Mouse (Mus musculus): ENCODE data around the gene Togaram2. TPM values are rescaled to one million over a fixed set of nuclear protein-coding genes. Genes with fewer than 3 reads are reported as not detected.

Togaram2 gene
- polyA plus RNA-seq, 2 experiments = 0.02 TPM; not detected in 1

GRCm38 (mm10) chr17:71705113-71705512 is 32.1 kb downstream of the Togaram2 start:
- Histone ChIP-seq H3K27ac (no peak overlapping the region), H3K4me2 (ENCODE audit: low read depth) (no peak overlapping the region), H3K36me3 (replicated peaks; ENCODE audit: control insufficient read depth, insufficient read depth, low read depth) (no peaks in the 10 kb centered on the region), H3K4me1 (replicated peaks; ENCODE audit: control insufficient read depth in 2 of 2, insufficient read depth in 2 of 2, low read length in 1 of 2) (no peaks in the 10 kb centered on the region), H3K9ac (replicated peaks) (no peak overlapping the region), H3K4me3 (ENCODE audit: insufficient read depth in 1 of 2, low read depth in 2 of 2, low read length in 2 of 2) (no peak overlapping the region), H3K9me3 (ENCODE audit: control insufficient read depth, low read length) (no peaks in the 10 kb centered on the region), H3K27me3 (ENCODE audit: control insufficient read depth, insufficient read depth, low read length) (no peaks in the 10 kb centered on the region)
- ATAC-seq (ENCODE audit: insufficient read depth) (no peak), DNase-seq (ENCODE audit: low read depth in 3 of 3, low spot score in 3 of 3) (no peak)
- TF ChIP-seq CTCF (IDR thresholded peaks at IDR 0.05; ENCODE audit: low read depth) (no peak), EP300 (IDR thresholded peaks at IDR 0.05; ENCODE audit: low read depth) (no peak)
- WGBS (ENCODE audit: insufficient replicate concordance) = 26% methylated on average over 1 of the region's 1 CpGs

- H3K4me1 ChIP-seq (replicated peaks; ENCODE audit: control insufficient read depth in 2 of 2, insufficient read depth in 2 of 2, low read length in 1 of 2) = no peaks in the 10 kb centered on the region
- ATAC-seq (ENCODE audit: insufficient read depth) = no peak
- no peak overlapping the region for H3K9ac ChIP-seq (replicated peaks)
- no peak overlapping the region for H3K4me2 ChIP-seq (ENCODE audit: low read depth)
- DNase-seq (ENCODE audit: low read depth in 3 of 3, low spot score in 3 of 3) = no peak
- WGBS (ENCODE audit: insufficient replicate concordance) = 63% methylated on average over 14 of the region's 14 CpGs
- no peaks in the 10 kb centered on the region for H3K27me3 ChIP-seq (ENCODE audit: control insufficient read depth, insufficient read depth, low read length)
- H3K27ac ChIP-seq = no peak overlapping the region
- H3K36me3 ChIP-seq (replicated peaks; ENCODE audit: control insufficient read depth, insufficient read depth, low read depth) = no peaks in the 10 kb centered on the region
- no peaks in the 10 kb centered on the region for H3K9me3 ChIP-seq (ENCODE audit: control insufficient read depth, low read length)
- no peak for TF ChIP-seq EP300 (IDR thresholded peaks at IDR 0.05; ENCODE audit: low read depth)
- TF ChIP-seq CTCF (IDR thresholded peaks at IDR 0.05; ENCODE audit: low read depth) = no peak
- no peak overlapping the region for H3K4me3 ChIP-seq (ENCODE audit: insufficient read depth in 1 of 2, low read depth in 2 of 2, low read length in 2 of 2)
These were observed 32.8 kb downstream of the Togaram2 start for GRCm38 (mm10) chr17:71705550-71706480.

GRCm38 (mm10) chr17:71707715-71708114 is 34.7 kb downstream of the Togaram2 start:
- Histone ChIP-seq H3K9ac (replicated peaks) (no peak overlapping the region), H3K4me2 (ENCODE audit: low read depth) (no peak overlapping the region), H3K4me3 (ENCODE audit: insufficient read depth in 1 of 2, low read depth in 2 of 2, low read length in 2 of 2) (no peak overlapping the region), H3K9me3 (ENCODE audit: control insufficient read depth, low read length) (no peaks in the 10 kb centered on the region), H3K27me3 (ENCODE audit: control insufficient read depth, insufficient read depth, low read length) (no peaks in the 10 kb centered on the region), H3K4me1 (replicated peaks; ENCODE audit: control insufficient read depth in 2 of 2, insufficient read depth in 2 of 2, low read length in 1 of 2) (no peaks in the 10 kb centered on the region), H3K36me3 (replicated peaks; ENCODE audit: control insufficient read depth, insufficient read depth, low read depth) (no peaks in the 10 kb centered on the region), H3K27ac (no peak overlapping the region)
- DNase-seq (ENCODE audit: low read depth in 3 of 3, low spot score in 3 of 3) (no peak), ATAC-seq (ENCODE audit: insufficient read depth) (no peak)
- 52% methylated on average over 4 of the region's 4 CpGs for WGBS (ENCODE audit: insufficient replicate concordance)
- TF ChIP-seq CTCF (IDR thresholded peaks at IDR 0.05; ENCODE audit: low read depth) (no peak), EP300 (IDR thresholded peaks at IDR 0.05; ENCODE audit: low read depth) (no peak)

GRCm38 (mm10) chr17:71712279-71712678 is 39.2 kb downstream of the Togaram2 start:
- Histone ChIP-seq H3K4me1 (replicated peaks; ENCODE audit: control insufficient read depth in 2 of 2, insufficient read depth in 2 of 2, low read length in 1 of 2) (no peaks in the 10 kb centered on the region), H3K27ac (no peak overlapping the region), H3K9ac (replicated peaks) (no peak overlapping the region), H3K4me2 (ENCODE audit: low read depth) (no peak overlapping the region), H3K4me3 (ENCODE audit: insufficient read depth in 1 of 2, low read depth in 2 of 2, low read length in 2 of 2) (no peak overlapping the region), H3K36me3 (replicated peaks; ENCODE audit: control insufficient read depth, insufficient read depth, low read depth) (no peaks in the 10 kb centered on the region), H3K27me3 (ENCODE audit: control insufficient read depth, insufficient read depth, low read length) (no peaks in the 10 kb centered on the region), H3K9me3 (ENCODE audit: control insufficient read depth, low read length) (no peaks in the 10 kb centered on the region)
- DNase-seq (ENCODE audit: low read depth in 3 of 3, low spot score in 3 of 3) (no peak), ATAC-seq (ENCODE audit: insufficient read depth) (no peak)
- 57% methylated on average over 6 of the region's 6 CpGs for WGBS (ENCODE audit: insufficient replicate concordance)
- no peak for TF ChIP-seq EP300 (IDR thresholded peaks at IDR 0.05; ENCODE audit: low read depth)
- no peak for TF ChIP-seq CTCF (IDR thresholded peaks at IDR 0.05; ENCODE audit: low read depth)

GRCm38 (mm10) chr17:71715034-71715433 is 42.0 kb downstream of the Togaram2 start:
- TF ChIP-seq CTCF (IDR thresholded peaks at IDR 0.05; ENCODE audit: low read depth) = no peak
- no peak for TF ChIP-seq EP300 (IDR thresholded peaks at IDR 0.05; ENCODE audit: low read depth)
- Histone ChIP-seq H3K4me1 (replicated peaks; ENCODE audit: control insufficient read depth in 2 of 2, insufficient read depth in 2 of 2, low read length in 1 of 2) (no peaks in the 10 kb centered on the region), H3K4me3 (ENCODE audit: insufficient read depth in 1 of 2, low read depth in 2 of 2, low read length in 2 of 2) (no peak overlapping the region), H3K9ac (replicated peaks) (no peak overlapping the region), H3K9me3 (ENCODE audit: control insufficient read depth, low read length) (no peaks in the 10 kb centered on the region), H3K4me2 (ENCODE audit: low read depth) (no peak overlapping the region), H3K27ac (no peak overlapping the region), H3K27me3 (ENCODE audit: control insufficient read depth, insufficient read depth, low read length) (no peaks in the 10 kb centered on the region), H3K36me3 (replicated peaks; ENCODE audit: control insufficient read depth, insufficient read depth, low read depth) (no peaks in the 10 kb centered on the region)
- no peak for DNase-seq (ENCODE audit: low read depth in 3 of 3, low spot score in 3 of 3)
- ATAC-seq (ENCODE audit: insufficient read depth) = no peak
- WGBS (ENCODE audit: insufficient replicate concordance) = 68% methylated on average over 3 of the region's 3 CpGs

Data from liver, embryonic 14.5 days (tissue).